Mouse (Mus musculus) heart, postnatal 0 days (tissue): ENCODE measurements around the gene Traf5. TPM values are rescaled to one million over a fixed set of nuclear protein-coding genes. Genes with fewer than 3 reads are reported as not detected.

Experiments
- ATAC-seq: fragments of 200-750 bp; cut with Nextera tagmentation; 2 replicates; pipeline ENCODE4 v1.8.0; 2017; ENCODE audit warnings: low read depth, moderate number of reproducible peaks, moderate library complexity; ENCODE audit not compliant: insufficient read depth
- DNase-seq: peaks from one replicate; pipeline ENCODE4 v3.0.0-alpha.2; 2016; ENCODE audit warnings: low spot score
- H3K27ac ChIP-seq: fragments of 300-500 bp; sonication (generic); 2 replicates; pipeline ENCODE4 v1.5.1; 2014; ENCODE audit warnings: low read depth, mild to moderate bottlenecking
- H3K27me3 ChIP-seq: fragments of 300-500 bp; sonication (generic); 2 replicates; pipeline ENCODE4 v1.6.1; 2014; ENCODE audit warnings: low read length, mixed read lengths; ENCODE audit not compliant: control insufficient read depth, insufficient read depth
- H3K36me3 ChIP-seq: fragments of 300-500 bp; sonication (generic); replicated peaks from 2 replicates; pipeline ENCODE4 v1.6.1; 2014; ENCODE audit warnings: low read length, mixed read lengths; ENCODE audit not compliant: control insufficient read depth, insufficient read depth
- H3K4me1 ChIP-seq: fragments of 300-500 bp; sonication (generic); 2 replicates; pipeline ENCODE4 v1.6.1; 2014; ENCODE audit warnings: antibody characterized with exemption; ENCODE audit not compliant: control insufficient read depth, insufficient read depth
- H3K4me2 ChIP-seq: fragments of 300-500 bp; sonication (generic); 2 replicates; pipeline ENCODE4 v1.6.1; 2014; ENCODE audit warnings: low read depth, mild to moderate bottlenecking, low read length, moderate library complexity
- H3K4me3 ChIP-seq: fragments of 300-500 bp; sonication (generic); 2 replicates; pipeline ENCODE4 v1.5.1; 2014; ENCODE audit warnings: low read depth, low read length
- H3K9ac ChIP-seq: fragments of 300-500 bp; sonication (generic); replicated peaks from 2 replicates; pipeline ENCODE4 v1.6.1; 2014; ENCODE audit warnings: low read depth, low read length, mixed read lengths
- H3K9me3 ChIP-seq: fragments of 300-500 bp; sonication (generic); replicated peaks from 2 replicates; pipeline ENCODE4 v1.6.1; 2016; ENCODE audit warnings: low read length; ENCODE audit not compliant: control insufficient read depth
- CTCF ChIP-seq: IDR thresholded peaks from 2 replicates; pipeline ENCODE4 v1.5.1; 2016; ENCODE audit warnings: antibody characterized with exemption, control low read depth, low read depth
- EP300 ChIP-seq: IDR thresholded peaks from 2 replicates; pipeline ENCODE4 v1.6.1; 2016; ENCODE audit warnings: antibody characterized with exemption, low read depth
- WGBS: fragments of 180-500 bp; shearing (Covaris S2); extraction: QIAGEN DNeasy Blood & Tissue Kit; methylation state at CpG from one replicate; pipeline ENCODE4 v1.1.7; 2014; 5-methylcytosine and 5-hydroxymethylcytosine counted together
- polyA plus RNA-seq: library from polyadenylated mRNA; unstranded; fragments of >200 nt; fragmentation: Nextera tagmentation; extraction: Ambion mirVana; gene quantifications from 2 replicates; pipeline ENCODE4 v1.2.1, GENCODE M21; 2015
- total RNA-seq: library from RNA; depleted of rRNA; stranded (reverse); fragments of >200 nt; gene quantifications from 2 replicates; pipeline ENCODE4 v1.2.3, GENCODE M21; 2014; ENCODE audit warnings: low replicate concordance

Gene Traf5
- total and polyA plus RNA-seq, 2 experiments from 2014 or later = 5.7 to 14.7 TPM

GRCm38 (mm10) chr1:192100742-192101141 lies 8.4 kb upstream of the Traf5 start:
- no peak overlapping the region for H3K9ac ChIP-seq
- no peak overlapping the region for H3K27ac ChIP-seq
- H3K9me3 ChIP-seq = no peaks in the 10 kb centered on the region
- no peaks in the 10 kb centered on the region for H3K27me3 ChIP-seq
- H3K4me1 ChIP-seq = no peaks in the 10 kb centered on the region
- no peak for ATAC-seq
- peaks cover 54% of the 10 kb centered on the region for H3K36me3 ChIP-seq
- H3K4me3 ChIP-seq = no peak overlapping the region
- WGBS = 90% methylated on average over 11 of the region's 11 CpGs
- TF ChIP-seq EP300 (no peak), CTCF (no peak)
- no peak overlapping the region for H3K4me2 ChIP-seq
- DNase-seq = no peak

- no peak for ATAC-seq
- no peak for DNase-seq
- Histone ChIP-seq H3K27me3 (no peaks in the 10 kb centered on the region), H3K4me1 (peaks cover 11% of the 10 kb centered on the region; the same call in 1 of the 2 replicates), H3K9ac (no peak overlapping the region), H3K4me2 (no peak overlapping the region), H3K27ac (no peak overlapping the region), H3K36me3 (peaks cover 17% of the 10 kb centered on the region), H3K9me3 (no peaks in the 10 kb centered on the region), H3K4me3 (no peak overlapping the region)
- WGBS = 85% methylated on average over 5 of the region's 5 CpGs
- TF ChIP-seq EP300 (no peak), CTCF (no peak)
These were observed 3.3 kb upstream of the Traf5 start for GRCm38 (mm10) chr1:192095626-192096025.

- 53% methylated on average over 13 of the region's 13 CpGs for WGBS
- Histone ChIP-seq H3K9me3 (no peaks in the 10 kb centered on the region), H3K4me1 (peaks cover 12% of the 10 kb centered on the region; the same call in 1 of the 2 replicates), H3K27me3 (no peaks in the 10 kb centered on the region), H3K4me3 (no peak overlapping the region), H3K36me3 (peaks cover 18% of the 10 kb centered on the region), H3K4me2 (no peak overlapping the region), H3K9ac (no peak overlapping the region), H3K27ac (no peak overlapping the region)
- TF ChIP-seq EP300 (no peak), CTCF (peak; percentile 76)
- DNase-seq (peak; percentile 59), ATAC-seq (no peak)
These were observed 2.3 kb upstream of the Traf5 start for GRCm38 (mm10) chr1:192094451-192095170.

- no peaks in the 10 kb centered on the region for H3K9me3 ChIP-seq
These were observed 711 bp upstream of the Traf5 start for GRCm38 (mm10) chr1:192092879-192093660.

GRCm38 (mm10) chr1:192090689-192091567 lies 1.4 kb downstream of the Traf5 start:
- H3K36me3 ChIP-seq = 0 out of 2 replicates have a peak, but pooled peaks cover 11% of the 10 kb centered on the region
- H3K4me2 ChIP-seq = peak overlapping the region; percentile 87
- ATAC-seq (no peak), DNase-seq (no peak)
- H3K4me3 ChIP-seq = peak overlapping the region; percentile 87
- peaks cover 31% of the 10 kb centered on the region for H3K4me1 ChIP-seq
- no peaks in the 10 kb centered on the region for H3K27me3 ChIP-seq
- 67% methylated on average over 11 of the region's 11 CpGs for WGBS
- peak overlapping the region; percentile 89; the same call in 1 of the 2 replicates for H3K9ac ChIP-seq
- H3K27ac ChIP-seq = no peak overlapping the region
- TF ChIP-seq CTCF (no peak), EP300 (no peak)
- H3K9me3 ChIP-seq = no peaks in the 10 kb centered on the region

More at GRCm38 (mm10) chr1:192092879-192093660, 711 bp upstream of the Traf5 start:
- H3K36me3 ChIP-seq = peaks cover 14% of the 10 kb centered on the region; the same call in 1 of the 2 replicates
- H3K9ac ChIP-seq = no peak overlapping the region
- 27% methylated on average over 16 of the region's 16 CpGs for WGBS
- peak overlapping the region; percentile 87 for H3K4me3 ChIP-seq
- ATAC-seq = peak; percentile 82
- TF ChIP-seq CTCF (peak; percentile 96), EP300 (no peak)
- no peaks in the 10 kb centered on the region for H3K27me3 ChIP-seq
- H3K4me2 ChIP-seq = peak overlapping the region; percentile 87
- peak overlapping the region; percentile 91 for H3K27ac ChIP-seq
- peaks cover 18% of the 10 kb centered on the region for H3K4me1 ChIP-seq
- DNase-seq = peak; percentile 90
